Mouse (Mus musculus) ES-E14 (cell line): Measurements from ENCODE around the gene Meaf6. TPM values are rescaled to one million over a fixed set of nuclear protein-coding genes. Genes with fewer than 3 reads are reported as not detected.
A peak's percentile ranks its signal among the peaks of the same experiment; 100 is the strongest.

Experiments
- DNase-seq: peaks from one replicate; pipeline ENCODE4 v3.0.0-alpha.2; 2013; ENCODE audit warnings: low read depth, low spot score
- H3K27ac ChIP-seq: 2 replicates; pipeline ENCODE4 v1.5.1; 2012; ENCODE audit warnings: low read depth, mild to moderate bottlenecking, low read length, moderate library complexity, mixed read lengths; ENCODE audit not compliant: poor library complexity, insufficient read depth, severe bottlenecking
- H3K36me3 ChIP-seq: 2 replicates; pipeline ENCODE4 v1.6.1; 2012; ENCODE audit warnings: mild to moderate bottlenecking, low read length, moderate library complexity, mixed read lengths; ENCODE audit not compliant: control insufficient read depth, poor library complexity, insufficient read depth, severe bottlenecking
- H3K4me1 ChIP-seq, 2 experiments: fragments of 150-350 bp in 1 of 2; sonication (generic) in 1 of 2; 2 replicates each; pipeline ENCODE4 v1.6.1; 2012; ENCODE audit warnings: low read length in 2 of 2, mild to moderate bottlenecking in 1 of 2, mixed read lengths in 1 of 2; ENCODE audit not compliant: control insufficient read depth in 2 of 2, insufficient read depth in 2 of 2, poor library complexity in 1 of 2
- H3K4me3 ChIP-seq, 2 experiments: fragments of 150-350 bp in 1 of 2; sonication (generic) in 1 of 2; 2 replicates each; pipeline ENCODE4 v1.5.1; 2012; ENCODE audit warnings: low read length in 2 of 2, low read depth in 1 of 2, mild to moderate bottlenecking in 1 of 2, mixed read lengths in 1 of 2; ENCODE audit not compliant: insufficient read depth in 1 of 2, poor library complexity in 1 of 2, severe bottlenecking in 1 of 2
- H3K9ac ChIP-seq: 2 replicates; pipeline ENCODE4 v1.6.1; 2012; ENCODE audit warnings: low read depth, mild to moderate bottlenecking, low read length, mixed read lengths; ENCODE audit not compliant: poor library complexity, insufficient read depth, severe bottlenecking
- H3K9me3 ChIP-seq: fragments of 150-350 bp; sonication (generic); 2 replicates; pipeline ENCODE4 v1.6.1; 2012; ENCODE audit warnings: low read depth, mild to moderate bottlenecking, low read length; ENCODE audit not compliant: control insufficient read depth, insufficient read depth
- CHD2 ChIP-seq: IDR thresholded peaks from 2 replicates; pipeline ENCODE4 v1.6.1; 2014; ENCODE audit warnings: mild to moderate bottlenecking, low read depth, low read length, inconsistent platforms
- HCFC1 ChIP-seq: IDR thresholded peaks from 2 replicates; pipeline ENCODE4 v1.6.1; 2012; ENCODE audit warnings: low read length, inconsistent platforms, borderline replicate concordance; ENCODE audit not compliant: insufficient read depth
- MAFK ChIP-seq: IDR thresholded peaks from 2 replicates; pipeline ENCODE4 v1.6.1; 2014; ENCODE audit warnings: mild to moderate bottlenecking, low read depth, low read length, inconsistent platforms; ENCODE audit not compliant: insufficient read depth
- ZC3H11A ChIP-seq: IDR thresholded peaks from 2 replicates; pipeline ENCODE4 v1.6.1; 2012; ENCODE audit warnings: low read depth, mild to moderate bottlenecking, inconsistent platforms, low read length, borderline replicate concordance
- ZNF384 ChIP-seq: IDR thresholded peaks from 2 replicates; pipeline ENCODE4 v1.6.1; 2012; ENCODE audit warnings: low read depth, low read length, inconsistent platforms
- in situ Hi-C, 2 experiments: fragments of 600-800 bp; cut with MboI; formaldehyde crosslinking; loops; one replicate each; pipeline ENCODE4 v1.15.1; 2025; ENCODE audit warnings: low sequenced_read_pairs in 2 of 2, inconsistent platforms in 1 of 2; ENCODE audit not compliant: unreplicated experiment in 2 of 2
- total RNA-seq: library from RNA; depleted of rRNA; stranded (reverse); fragments of 300-350 nt; gene quantifications from 2 replicates; pipeline ENCODE4 v1.2.3, GENCODE M21; 2012

Meaf6 gene
- total RNA-seq, 1 experiment: 25.0 TPM

DNA sequence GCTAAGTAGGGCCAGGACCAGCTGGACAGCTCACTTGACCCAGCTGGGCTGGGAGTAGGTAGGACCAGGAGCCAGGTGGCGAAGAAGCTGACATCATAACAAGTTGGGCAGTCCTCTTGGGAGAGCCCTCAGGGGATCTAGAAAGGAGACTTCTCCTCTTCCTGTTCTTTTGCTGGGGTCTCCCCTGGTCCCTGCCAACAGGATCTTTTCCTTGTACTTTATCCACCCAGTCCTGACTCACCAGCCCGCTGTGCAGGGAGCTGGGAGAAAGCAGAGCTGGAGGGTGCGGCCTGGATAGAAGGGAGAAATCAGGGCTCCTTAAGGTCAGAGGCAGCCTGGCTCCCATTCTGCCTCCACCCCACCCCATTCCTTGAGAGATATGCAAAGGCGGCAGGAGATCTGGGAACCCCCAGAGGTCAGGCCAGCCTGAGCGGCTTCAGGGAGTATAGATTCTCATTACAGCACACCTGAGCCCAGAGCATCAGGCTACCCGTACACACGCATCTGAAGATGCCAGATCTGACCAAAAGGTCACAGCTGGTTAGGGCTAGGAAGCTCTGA, 40.5 kb downstream of the Meaf6 start:
- H3K27ac ChIP-seq: peak overlapping the region; percentile 72
- TF ChIP-seq ZNF384 (no peak), MAFK (no peak), CHD2 (no peak)
- H3K9ac ChIP-seq: peak overlapping the region; percentile 31
- peaks cover 15 to 32% of the 10 kb centered on the region in 2 experiments; a peak in 3 of 4 replicates for H3K4me1 ChIP-seq
- in situ Hi-C loops: no loop called here
- no peak for DNase-seq
- peak overlapping the region; percentile 18 to 20; a peak in 3 of 4 replicates for H3K4me3 ChIP-seq
- no peaks in the 10 kb centered on the region for H3K9me3 ChIP-seq
- H3K36me3 ChIP-seq: peaks cover 12% of the 10 kb centered on the region

DNA sequence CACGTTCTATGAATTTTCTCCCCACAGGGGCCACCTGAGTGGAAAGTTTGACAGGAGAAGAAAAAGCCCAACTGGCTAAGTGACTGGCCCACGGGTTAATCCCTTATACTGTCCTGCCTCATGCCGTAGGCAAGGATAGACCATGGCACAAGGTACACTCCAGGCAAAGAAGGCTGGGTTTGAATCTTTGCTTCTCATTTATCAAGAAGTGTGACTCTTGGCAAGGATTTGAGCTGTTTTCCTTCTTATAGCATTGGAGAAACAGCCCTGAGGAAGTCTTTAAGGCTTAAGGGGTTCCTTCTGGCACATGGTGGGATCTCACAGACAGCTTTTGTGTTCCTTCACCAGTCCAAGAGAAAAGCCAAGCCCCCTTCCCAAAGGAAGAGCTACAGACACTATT, 41.3 kb downstream of the Meaf6 start:
- peaks cover 15 to 33% of the 10 kb centered on the region in 2 experiments; a peak in 3 of 4 replicates for H3K4me1 ChIP-seq

DNA sequence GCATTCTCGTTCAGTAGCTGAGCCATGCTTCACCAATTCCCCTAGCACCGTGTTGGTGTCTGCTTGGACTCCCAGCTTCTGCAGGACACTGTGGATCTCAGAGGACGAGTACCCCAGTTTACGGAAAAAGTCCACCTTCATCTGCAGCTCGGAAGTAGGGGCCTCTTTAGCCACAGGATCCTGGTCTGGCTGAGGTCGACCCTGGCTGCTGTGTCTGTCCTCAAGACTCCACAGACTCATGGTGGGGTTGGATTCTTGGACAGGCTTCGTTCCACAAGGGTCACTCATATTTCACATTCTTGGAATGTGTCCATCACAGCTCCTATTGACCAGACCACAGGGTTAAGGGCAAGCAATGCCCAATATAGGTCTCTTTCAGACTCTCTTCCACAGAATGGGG, 41.8 kb downstream of the Meaf6 start:
- no peak for DNase-seq
- peaks cover 15 to 34% of the 10 kb centered on the region in 2 experiments; a peak in 3 of 4 replicates for H3K4me1 ChIP-seq
- TF ChIP-seq ZNF384 (no peak), ZC3H11A (no peak), CHD2 (no peak), MAFK (no peak), HCFC1 (no peak)
- peaks cover 4% of the 10 kb centered on the region; the same call in 1 of the 2 replicates for H3K36me3 ChIP-seq
- H3K9me3 ChIP-seq: no peaks in the 10 kb centered on the region
- in situ Hi-C loops: no loop called here
- H3K4me3 ChIP-seq: peak overlapping the region; percentile 79 to 82; a peak in 3 of 4 replicates
- peak overlapping the region; percentile 58; the same call in 1 of the 2 replicates for H3K9ac ChIP-seq
- H3K27ac ChIP-seq: no peak overlapping the region

More for the DNA sequence above, 41.3 kb downstream of the Meaf6 start:
- Histone ChIP-seq H3K9ac (peak overlapping the region; percentile 20; the same call in 1 of the 2 replicates), H3K36me3 (peaks cover 6% of the 10 kb centered on the region; the same call in 1 of the 2 replicates), H3K4me3 (peak overlapping the region in 1 of 2 experiments; percentile 79; a peak in 1 of 4 replicates), H3K27ac (no peak overlapping the region), H3K9me3 (no peaks in the 10 kb centered on the region)
- in situ Hi-C loops: no loop called here
- DNase-seq: no peak
- TF ChIP-seq CHD2: no peak
- no peak for TF ChIP-seq ZNF384
- TF ChIP-seq ZC3H11A: no peak
- no peak for TF ChIP-seq MAFK
- TF ChIP-seq HCFC1: no peak

DNA sequence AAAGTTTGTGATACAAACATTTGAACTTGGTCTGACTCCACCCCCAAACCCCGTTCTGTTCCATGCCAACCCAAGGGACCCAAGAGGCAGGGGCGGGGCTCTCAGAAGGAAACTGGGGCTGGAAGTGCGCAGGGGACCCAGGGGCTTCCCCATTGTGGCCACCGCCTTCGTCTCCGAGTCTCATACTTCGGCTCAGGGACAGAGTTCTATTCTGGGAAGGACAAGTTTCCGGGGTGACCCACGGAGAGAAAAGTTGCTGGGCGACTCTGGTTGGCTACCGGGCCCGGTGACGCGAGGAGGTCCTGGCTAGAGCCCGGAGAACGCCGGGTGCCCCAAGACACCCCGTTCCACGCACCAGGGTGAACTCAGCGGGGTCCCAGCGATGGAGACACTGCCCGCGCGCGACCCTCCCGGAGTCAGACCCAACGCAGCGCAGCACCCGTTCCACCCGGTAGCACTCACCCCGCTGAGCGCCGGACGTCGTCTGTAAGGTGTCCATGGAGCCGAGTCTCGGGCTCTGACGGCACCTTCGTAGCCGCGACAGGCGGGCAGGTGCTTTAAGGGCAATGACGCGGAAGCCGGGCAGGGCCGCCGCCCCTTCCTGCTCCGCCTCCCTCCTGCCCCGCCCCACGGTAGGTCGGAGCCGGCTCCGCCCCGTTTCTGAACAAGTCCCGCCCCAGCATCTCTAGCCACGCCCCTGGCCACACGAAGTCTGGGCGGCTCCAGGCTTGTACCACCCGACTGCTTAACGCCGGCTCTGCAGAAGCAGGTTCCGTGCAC, 42.6 kb downstream of the Meaf6 start, which contains the start of gene Zc3h12a:
Gene Zc3h12a, minus strand, starts transcription at position 536 of the 780 bp plus-strand sequence.
- H3K9me3 ChIP-seq: no peaks in the 10 kb centered on the region
- peak within 1 kb of the TSS; percentile 58 for H3K9ac ChIP-seq
- H3K4me3 ChIP-seq: peak within 1 kb of the TSS; percentile 79 to 82
- in situ Hi-C loops: no loop called here
- no peak within 1 kb of the TSS for H3K27ac ChIP-seq
- peaks cover 13 to 31% of the 10 kb centered on the region in 2 experiments; a peak in 3 of 4 replicates for H3K4me1 ChIP-seq
- TF ChIP-seq ZC3H11A (no peak), CHD2 (no peak), HCFC1 (no peak), MAFK (no peak), ZNF384 (no peak)
- peak; percentile 83 for DNase-seq
- H3K36me3 ChIP-seq: peaks cover 2% of the 10 kb centered on the region; the same call in 1 of the 2 replicates
